In genomic region chr5:65298167-65298950, GRCm38 (mm10) we compare ENCODE assay signal across 26 mouse cellular contexts. TPM values are rescaled to one million over a fixed set of nuclear protein-coding genes. Genes with fewer than 3 reads are reported as not detected.
DNase-seq lines count a peak whose midpoint lies in the region; ATAC-seq lines count a peak whose summit lies in the region.
"Had no signal": no experiment of that assay in that cellular context is flagged by ENCODE, and none has a peak within 500 bp of the region (broad histone marks: within the 10 kb centered on the region; RNA-seq: fewer than 3 reads in every experiment).

No protein-coding gene starts in this region.

- ATAC-seq in heart, embryonic 12.5 days (ENCODE audit: insufficient number of reproducible peaks, low FRiP score) = peak; percentile 51; the same call in 1 of the 2 replicates
- ATAC-seq in liver, embryonic 16.5 days (ENCODE audit: low read depth) = peak; percentile 79
- ATAC-seq: CD4-positive, CD25-positive, alpha-beta regulatory T cell, adult 4 months; forebrain, embryonic 15.5 days; hindbrain, postnatal 0 days; intestine, embryonic 16.5 days had no signal

- H3K27me3 ChIP-seq in heart, embryonic 12.5 days (replicated peaks) = no peaks in the 10 kb centered on the region
- no peaks in the 10 kb centered on the region for H3K27me3 ChIP-seq in liver, embryonic 16.5 days (ENCODE audit: control insufficient read depth, insufficient read depth, low read depth, low read length)
- H3K27me3 ChIP-seq in embryonic facial prominence, embryonic 10.5 days (replicated peaks; ENCODE audit: low read depth, poor library complexity, severe bottlenecking) = no peaks in the 10 kb centered on the region
- H3K27me3 ChIP-seq: forebrain, embryonic 15.5 days; limb, embryonic 12.5 days; megakaryocyte, embryonic 14.5 days; neural tube, embryonic 12.5 days had no signal

- no peak overlapping the region for H3K27ac ChIP-seq in heart, embryonic 12.5 days (ENCODE audit: poor library complexity, severe bottlenecking)
- no peak overlapping the region for H3K27ac ChIP-seq in liver, embryonic 16.5 days (ENCODE audit: low read length)
- no peak overlapping the region for H3K27ac ChIP-seq in embryonic facial prominence, embryonic 10.5 days (replicated peaks)
- H3K27ac ChIP-seq: forebrain, embryonic 15.5 days; heart, embryonic 10.5 days; hindbrain, postnatal 0 days; limb, embryonic 12.5 days; neural tube, embryonic 12.5 days had no signal

- DNase-seq in heart, postnatal 4 days = no peak
- peak; percentile 21 for DNase-seq in liver
- no peak for DNase-seq in yolk sac, embryonic 10.5 days (ENCODE audit: low spot score)
- DNase-seq in urinary bladder, adult 2 months (ENCODE audit: low spot score) = no peak
- DNase-seq in embryonic facial prominence, embryonic 10.5 days (ENCODE audit: low spot score) = no peak
- DNase-seq: adrenal gland, postnatal 36 days; cerebellum, adult 11-12 months; cerebellum, postnatal 25 days; kidney, adult 9 months; kidney, postnatal 14 days; lung, adult 2 months; lung, postnatal 14 days; midbrain, embryonic 14.5 days; right cerebral cortex, postnatal 14 days had no signal

- H3K4me3 ChIP-seq in heart, embryonic 12.5 days = no peak overlapping the region
- no peak overlapping the region for H3K4me3 ChIP-seq in liver, embryonic 16.5 days (ENCODE audit: low read depth, low read length)
- H3K4me3 ChIP-seq in embryonic facial prominence, embryonic 10.5 days = no peak overlapping the region
- H3K4me3 ChIP-seq: forebrain, embryonic 15.5 days; heart, embryonic 10.5 days; limb, embryonic 12.5 days; megakaryocyte, embryonic 14.5 days; neural tube, embryonic 12.5 days had no signal

- H3K36me3 ChIP-seq in heart, embryonic 12.5 days = peaks cover 56% of the 10 kb centered on the region
- peaks cover 11% of the 10 kb centered on the region for H3K36me3 ChIP-seq in liver, embryonic 16.5 days (ENCODE audit: control insufficient read depth, insufficient read depth)
- H3K36me3 ChIP-seq in embryonic facial prominence, embryonic 10.5 days (replicated peaks) = peaks cover 91% of the 10 kb centered on the region

- H3K9ac ChIP-seq in heart, embryonic 12.5 days = no peak overlapping the region
- H3K9ac ChIP-seq in liver, embryonic 16.5 days (ENCODE audit: low read depth, low read length) = no peak overlapping the region
- H3K9ac ChIP-seq: forebrain, embryonic 15.5 days; limb, embryonic 12.5 days; neural tube, embryonic 12.5 days had no signal

- 50% methylated on average over 7 of the region's 7 CpGs for WGBS in heart, embryonic 12.5 days
- 19% methylated on average over 7 of the region's 7 CpGs for WGBS in liver, embryonic 16.5 days (ENCODE audit: insufficient replicate concordance)
- 90% methylated on average over 7 of the region's 7 CpGs for WGBS in embryonic facial prominence, embryonic 10.5 days

- H3K4me1 ChIP-seq in heart, embryonic 12.5 days (replicated peaks) = 0 out of 2 replicates have a peak, but pooled peaks cover 2% of the 10 kb centered on the region
- H3K4me1 ChIP-seq in liver, embryonic 16.5 days (ENCODE audit: control insufficient read depth, low read depth, low read length) = peaks cover 5% of the 10 kb centered on the region; the same call in 1 of the 2 replicates
- no peaks in the 10 kb centered on the region for H3K4me1 ChIP-seq in embryonic facial prominence, embryonic 10.5 days
- H3K4me1 ChIP-seq: forebrain, embryonic 15.5 days; limb, embryonic 12.5 days; neural tube, embryonic 12.5 days had no signal

- H3K9me3 ChIP-seq in heart, embryonic 12.5 days (replicated peaks) = no peaks in the 10 kb centered on the region
- no peaks in the 10 kb centered on the region for H3K9me3 ChIP-seq in liver, embryonic 16.5 days (replicated peaks; ENCODE audit: control insufficient read depth, low read length)
- H3K9me3 ChIP-seq in embryonic facial prominence, embryonic 10.5 days = no peaks in the 10 kb centered on the region
- H3K9me3 ChIP-seq: forebrain, embryonic 15.5 days; heart, embryonic 10.5 days; limb, embryonic 12.5 days; megakaryocyte, embryonic 14.5 days; neural tube, embryonic 12.5 days had no signal

- no peak overlapping the region for H3K4me2 ChIP-seq in heart, embryonic 12.5 days
- no peak overlapping the region for H3K4me2 ChIP-seq in liver, embryonic 16.5 days (ENCODE audit: low read depth, low read length)
- H3K4me2 ChIP-seq: forebrain, embryonic 15.5 days; limb, embryonic 12.5 days; neural tube, embryonic 12.5 days had no signal

RNA-seq across cellular contexts. Expression of gene Rfc1, which starts 37.1 kb away (rescaled TPM):
- polyA plus RNA-seq in heart, embryonic 12.5 days (2016; fragmentation: Nextera tagmentation; extraction: Ambion mirVana) = 69.3 and 74.6 TPM in 2 replicates
- total RNA-seq in heart, postnatal 4 days (2021) = 10 to 100 TPM; 36.9 to 37.7 TPM
- 31.6 and 36.1 TPM in 2 replicates for polyA plus RNA-seq in liver, embryonic 16.5 days (2015; fragmentation: Nextera tagmentation; extraction: Ambion mirVana)
- 21.7 and 24.1 TPM in 2 replicates for polyA plus RNA-seq in urinary bladder, adult 2 months (2012; rRNA removed)
- polyA plus RNA-seq in embryonic facial prominence, embryonic 10.5 days (2016; fragmentation: Nextera tagmentation; extraction: Ambion mirVana) = 103 and 108 TPM in 2 replicates

RNA-seq across cellular contexts. Expression of gene Klb, which starts 49.8 kb away (rescaled TPM):
- 0.15 TPM in 1 of 2 replicates, not detected in the other for polyA plus RNA-seq in heart, embryonic 12.5 days (2016; fragmentation: Nextera tagmentation; extraction: Ambion mirVana)
- total RNA-seq in heart, postnatal 4 days (2021) = under 1 TPM; 0.31 to 0.47 TPM
- 14.1 and 14.4 TPM in 2 replicates for polyA plus RNA-seq in liver, embryonic 16.5 days (2015; fragmentation: Nextera tagmentation; extraction: Ambion mirVana)
- 0.25 and 0.40 TPM in 2 replicates for polyA plus RNA-seq in urinary bladder, adult 2 months (2012; rRNA removed)
- polyA plus RNA-seq in embryonic facial prominence, embryonic 10.5 days (2016; fragmentation: Nextera tagmentation; extraction: Ambion mirVana) = not detected in 2 replicates
- total RNA-seq: hindbrain, postnatal 0 days had no signal
- polyA plus RNA-seq: CD4-positive, CD25-positive, alpha-beta regulatory T cell, adult 4 months; heart, postnatal 0 days; hindbrain, embryonic 11.5 days; neural tube, embryonic 12.5 days had no signal

Comparison
In these comparisons a context has a peak if more than half of its experiments do, and no peak if none do; other contexts are left out.
1. RNA of gene Klb, which starts 49.8 kb away (polyA plus RNA-seq): 14.1 to 14.4 TPM in liver, embryonic 16.5 days; 0.25 to 0.40 TPM in urinary bladder, adult 2 months, 0.15 TPM in heart, embryonic 12.5 days and not detected in embryonic facial prominence, embryonic 10.5 days; every median in the first group is over 10 times any median in the second.